Mouse (Mus musculus) megakaryocyte-erythroid progenitor cell, adult 5 weeks (primary cell): ENCODE measurements around the gene Sorl1. TPM values are rescaled to one million over a fixed set of nuclear protein-coding genes. Genes with fewer than 3 reads are reported as not detected.

Source experiments
- polyA plus RNA-seq: library from polyadenylated mRNA; stranded (reverse); fragments of >175 nt; gene quantifications from 2 replicates; pipeline ENCODE4 v1.2.3, GENCODE M21; 2012

The Sorl1 gene
- 4.8 and 5.9 TPM in 2 replicates for polyA plus RNA-seq

DNA sequence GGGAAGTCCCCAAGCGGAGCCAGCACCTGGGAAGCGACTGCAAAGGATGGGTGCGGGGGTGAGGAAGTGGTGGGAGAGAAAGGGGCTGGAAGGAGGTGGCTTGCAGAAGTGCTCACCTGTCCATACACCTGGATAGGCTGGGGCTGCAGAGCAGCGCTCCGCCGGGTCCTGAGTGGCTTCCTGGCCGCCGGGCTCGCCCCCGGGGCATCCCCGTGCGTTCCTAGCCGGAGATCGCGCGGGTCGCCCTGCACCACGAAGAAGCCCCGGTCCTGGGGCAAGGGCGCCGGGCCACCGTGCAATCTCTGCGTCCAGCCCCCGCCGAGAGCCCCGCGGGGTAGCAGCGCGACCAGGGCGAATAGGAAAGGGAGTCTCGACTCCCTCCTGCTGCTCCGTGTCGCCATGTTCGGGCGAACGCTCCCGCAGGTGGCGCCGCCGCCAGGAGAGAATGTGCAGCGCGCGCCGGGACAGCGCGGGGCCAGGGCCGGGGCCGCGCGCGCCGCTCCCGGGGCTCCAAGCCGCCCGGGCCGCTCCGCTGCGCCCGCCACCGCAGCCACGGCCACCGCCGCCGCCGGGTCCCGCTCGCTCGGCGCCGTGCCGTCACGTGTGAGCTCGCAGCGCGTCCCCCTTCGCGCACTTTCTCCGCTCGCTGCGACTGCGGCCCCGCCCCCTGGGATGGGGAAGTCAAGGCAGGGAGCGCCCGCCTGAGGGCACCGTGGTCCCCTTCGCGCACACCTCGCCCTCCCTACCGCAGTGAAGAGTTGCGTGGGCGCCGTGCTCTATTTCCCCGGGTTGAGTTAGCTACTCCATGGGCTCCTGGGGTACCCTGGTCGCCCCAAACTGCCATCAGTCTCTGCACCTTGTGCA lies at the start of gene Sorl1:
TSS of gene Sorl1 (minus strand) at position 585 of the 864 bp plus-strand sequence.

Other genes starting within 250 kb of the Sorl1 start
- 0.95 and 0.96 TPM in 2 replicates for gene Sc5d, start 140.0 kb upstream of the Sorl1 start, polyA plus RNA-seq